Mouse (Mus musculus): ENCODE data around the gene Urb2. TPM values are rescaled to one million over a fixed set of nuclear protein-coding genes. Genes with fewer than 3 reads are reported as not detected.

Gene Urb2
- polyA plus RNA-seq, 1 experiment, result 33.4 TPM

- TF ChIP-seq CTCF (IDR thresholded peaks at IDR 0.05; ENCODE audit: control insufficient read depth, insufficient read depth, insufficient replicate concordance, low read depth, low read length) (no peak), POLR2A (IDR thresholded peaks at IDR 0.05; ENCODE audit: control insufficient read depth, low read depth, low read length) (no peak)
- Histone ChIP-seq H3K27me3 (ENCODE audit: control insufficient read depth, insufficient read depth, low read length) (no peaks in the 10 kb centered on the region), H3K4me1 (ENCODE audit: control insufficient read depth, insufficient read depth, low read length) (no peaks in the 10 kb centered on the region), H3K36me3 (ENCODE audit: control insufficient read depth, insufficient read depth, low read length) (no peaks in the 10 kb centered on the region), H3K4me3 (ENCODE audit: control insufficient read depth, low read depth, low read length) (no peak overlapping the region), H3K27ac (ENCODE audit: control insufficient read depth, insufficient read depth, low read depth, low read length) (no peak overlapping the region)
Observed at GRCm38 (mm10) chr8:124077998-124078397, 56.7 kb downstream of the Urb2 start.

GRCm38 (mm10) chr8:124078969-124079368 is 57.7 kb downstream of the Urb2 start:
- TF ChIP-seq CTCF (IDR thresholded peaks at IDR 0.05; ENCODE audit: control insufficient read depth, insufficient read depth, insufficient replicate concordance, low read depth, low read length), result no peak
- TF ChIP-seq POLR2A (IDR thresholded peaks at IDR 0.05; ENCODE audit: control insufficient read depth, low read depth, low read length), result no peak
- Histone ChIP-seq H3K27ac (ENCODE audit: control insufficient read depth, insufficient read depth, low read depth, low read length) (no peak overlapping the region), H3K36me3 (ENCODE audit: control insufficient read depth, insufficient read depth, low read length) (no peaks in the 10 kb centered on the region), H3K4me3 (ENCODE audit: control insufficient read depth, low read depth, low read length) (no peak overlapping the region), H3K4me1 (ENCODE audit: control insufficient read depth, insufficient read depth, low read length) (no peaks in the 10 kb centered on the region), H3K27me3 (ENCODE audit: control insufficient read depth, insufficient read depth, low read length) (no peaks in the 10 kb centered on the region)

GRCm38 (mm10) chr8:124080467-124081326 is 59.4 kb downstream of the Urb2 start:
- Histone ChIP-seq H3K4me1 (ENCODE audit: control insufficient read depth, insufficient read depth, low read length) (no peaks in the 10 kb centered on the region), H3K4me3 (ENCODE audit: control insufficient read depth, low read depth, low read length) (no peak overlapping the region), H3K27ac (ENCODE audit: control insufficient read depth, insufficient read depth, low read depth, low read length) (no peak overlapping the region), H3K27me3 (ENCODE audit: control insufficient read depth, insufficient read depth, low read length) (no peaks in the 10 kb centered on the region), H3K36me3 (ENCODE audit: control insufficient read depth, insufficient read depth, low read length) (no peaks in the 10 kb centered on the region)
- TF ChIP-seq POLR2A (IDR thresholded peaks at IDR 0.05; ENCODE audit: control insufficient read depth, low read depth, low read length) (no peak), CTCF (IDR thresholded peaks at IDR 0.05; ENCODE audit: control insufficient read depth, insufficient read depth, insufficient replicate concordance, low read depth, low read length) (no peak)

GRCm38 (mm10) chr8:124082616-124083015 is 61.3 kb downstream of the Urb2 start:
- TF ChIP-seq POLR2A (IDR thresholded peaks at IDR 0.05; ENCODE audit: control insufficient read depth, low read depth, low read length), result no peak
- no peak for TF ChIP-seq CTCF (IDR thresholded peaks at IDR 0.05; ENCODE audit: control insufficient read depth, insufficient read depth, insufficient replicate concordance, low read depth, low read length)
- H3K4me3 ChIP-seq (ENCODE audit: control insufficient read depth, low read depth, low read length), result no peak overlapping the region
- no peaks in the 10 kb centered on the region for H3K36me3 ChIP-seq (ENCODE audit: control insufficient read depth, insufficient read depth, low read length)
- no peaks in the 10 kb centered on the region for H3K27me3 ChIP-seq (ENCODE audit: control insufficient read depth, insufficient read depth, low read length)
- no peak overlapping the region for H3K27ac ChIP-seq (ENCODE audit: control insufficient read depth, insufficient read depth, low read depth, low read length)
- H3K4me1 ChIP-seq (ENCODE audit: control insufficient read depth, insufficient read depth, low read length), result no peaks in the 10 kb centered on the region

- Histone ChIP-seq H3K27ac (ENCODE audit: control insufficient read depth, insufficient read depth, low read depth, low read length) (no peak overlapping the region), H3K36me3 (ENCODE audit: control insufficient read depth, insufficient read depth, low read length) (no peaks in the 10 kb centered on the region), H3K4me3 (ENCODE audit: control insufficient read depth, low read depth, low read length) (no peak overlapping the region), H3K4me1 (ENCODE audit: control insufficient read depth, insufficient read depth, low read length) (no peaks in the 10 kb centered on the region), H3K27me3 (ENCODE audit: control insufficient read depth, insufficient read depth, low read length) (no peaks in the 10 kb centered on the region)
- TF ChIP-seq CTCF (IDR thresholded peaks at IDR 0.05; ENCODE audit: control insufficient read depth, insufficient read depth, insufficient replicate concordance, low read depth, low read length), result no peak
- TF ChIP-seq POLR2A (IDR thresholded peaks at IDR 0.05; ENCODE audit: control insufficient read depth, low read depth, low read length), result no peak
Observed at GRCm38 (mm10) chr8:124083611-124084010, 62.3 kb downstream of the Urb2 start.

GRCm38 (mm10) chr8:124085668-124086067 is 64.4 kb downstream of the Urb2 start:
- H3K27ac ChIP-seq (ENCODE audit: control insufficient read depth, insufficient read depth, low read depth, low read length), result no peak overlapping the region
- no peaks in the 10 kb centered on the region for H3K27me3 ChIP-seq (ENCODE audit: control insufficient read depth, insufficient read depth, low read length)
- no peak overlapping the region for H3K4me3 ChIP-seq (ENCODE audit: control insufficient read depth, low read depth, low read length)
- H3K36me3 ChIP-seq (ENCODE audit: control insufficient read depth, insufficient read depth, low read length), result no peaks in the 10 kb centered on the region
- TF ChIP-seq CTCF (IDR thresholded peaks at IDR 0.05; ENCODE audit: control insufficient read depth, insufficient read depth, insufficient replicate concordance, low read depth, low read length) (no peak), POLR2A (IDR thresholded peaks at IDR 0.05; ENCODE audit: control insufficient read depth, low read depth, low read length) (no peak)
- H3K4me1 ChIP-seq (ENCODE audit: control insufficient read depth, insufficient read depth, low read length), result no peaks in the 10 kb centered on the region

GRCm38 (mm10) chr8:124088092-124088613 is 66.8 kb downstream of the Urb2 start:
- no peak for TF ChIP-seq POLR2A (IDR thresholded peaks at IDR 0.05; ENCODE audit: control insufficient read depth, low read depth, low read length)
- TF ChIP-seq CTCF (IDR thresholded peaks at IDR 0.05; ENCODE audit: control insufficient read depth, insufficient read depth, insufficient replicate concordance, low read depth, low read length), result no peak
- Histone ChIP-seq H3K4me3 (ENCODE audit: control insufficient read depth, low read depth, low read length) (no peak overlapping the region), H3K36me3 (ENCODE audit: control insufficient read depth, insufficient read depth, low read length) (no peaks in the 10 kb centered on the region), H3K27me3 (ENCODE audit: control insufficient read depth, insufficient read depth, low read length) (no peaks in the 10 kb centered on the region), H3K4me1 (ENCODE audit: control insufficient read depth, insufficient read depth, low read length) (no peaks in the 10 kb centered on the region), H3K27ac (ENCODE audit: control insufficient read depth, insufficient read depth, low read depth, low read length) (no peak overlapping the region)

Data from testis, adult 2 months (tissue).